In genomic region chr2:153276440-153276839, GRCm38 (mm10) we compare ENCODE assay signal across 13 mouse cellular contexts.
"Had no signal": no experiment of that assay in that cellular context is flagged by ENCODE, and none has a peak within 500 bp of the region (broad histone marks: within the 10 kb centered on the region; RNA-seq: fewer than 3 reads in every experiment).

No protein-coding gene starts in this region.

- DNase-seq: kidney, adult 2 months; kidney, postnatal 25 days; layer of hippocampus, adult 9-11 months; left cerebral cortex, postnatal 4 days; lung, adult 18-20 months; lung, postnatal 10 days; lung, postnatal 36 days; right cerebral cortex, adult 18-20 months; right cerebral cortex, postnatal 14 days; right cerebral cortex, postnatal 4 days; thymus, postnatal 25 days had no signal

- ATAC-seq: midbrain, embryonic 13.5 days; midbrain, embryonic 16.5 days had no signal
